Mouse (Mus musculus): Measurements from ENCODE around the gene Plcb4. TPM values are rescaled to one million over a fixed set of nuclear protein-coding genes. Genes with fewer than 3 reads are reported as not detected.

Gene Plcb4
- polyA plus RNA-seq, 1 experiment = 20.3 TPM

DNA sequence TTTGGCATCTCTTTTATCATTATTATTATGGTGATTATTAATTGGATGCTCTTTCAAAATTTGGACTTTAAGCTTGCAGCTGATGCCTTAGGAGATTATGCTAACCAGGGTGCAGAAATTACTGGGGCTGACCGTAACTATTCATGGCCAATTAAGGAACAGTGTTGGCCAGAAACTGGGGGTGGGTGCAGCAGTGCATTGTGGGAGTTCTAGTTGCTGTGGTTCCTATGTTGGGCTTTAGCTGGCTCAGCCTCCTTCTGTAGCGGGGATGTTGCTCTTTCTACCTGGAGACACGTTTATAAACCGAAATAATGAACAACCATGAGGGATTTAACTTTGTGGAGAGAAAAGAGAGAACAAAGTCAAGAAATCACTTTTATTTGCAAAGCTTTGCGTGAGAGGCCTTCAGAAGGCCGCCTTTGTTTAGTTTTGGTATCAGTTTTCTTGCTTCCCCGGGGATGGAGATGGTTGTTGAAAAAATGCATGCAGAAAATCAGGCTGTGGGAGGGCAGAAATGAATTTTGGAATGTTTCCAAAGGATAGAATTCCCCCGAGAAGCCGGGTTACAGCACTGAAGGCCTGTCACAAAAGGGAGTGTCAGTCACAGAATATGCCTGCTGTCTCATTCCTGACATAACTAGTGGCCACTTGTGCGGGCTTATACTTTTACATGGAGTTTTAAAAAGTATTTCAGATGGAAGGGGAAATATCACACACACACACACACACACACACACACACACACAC is 84.3 kb downstream of the Plcb4 start:
- 43% methylated on average over 10 of the region's 10 CpGs for WGBS
- TF ChIP-seq POLR2A (IDR thresholded peaks at IDR 0.05; ENCODE audit: borderline replicate concordance, extremely low read depth, low read depth, low read length) (no peak), CTCF (IDR thresholded peaks at IDR 0.05; ENCODE audit: insufficient read depth, low read length) (no peak)
- DNase-seq = no peak
- H3K4me3 ChIP-seq (replicated peaks; ENCODE audit: extremely low read depth, low read depth, low read length) = no peak overlapping the region
- peaks cover 6% of the 10 kb centered on the region for H3K4me1 ChIP-seq (ENCODE audit: control insufficient read depth, insufficient read depth, low read length)

GRCm38 (mm10) chr2:135744711-135745110 is 85.9 kb downstream of the Plcb4 start:
- WGBS = 53% methylated on average over 8 of the region's 8 CpGs
- peak; percentile 42 for DNase-seq
- Histone ChIP-seq H3K4me1 (ENCODE audit: control insufficient read depth, insufficient read depth, low read length) (peaks cover 6% of the 10 kb centered on the region), H3K4me3 (replicated peaks; ENCODE audit: extremely low read depth, low read depth, low read length) (peak overlapping the region; percentile 47)
- TF ChIP-seq CTCF (IDR thresholded peaks at IDR 0.05; ENCODE audit: insufficient read depth, low read length) = no peak
- no peak for TF ChIP-seq POLR2A (IDR thresholded peaks at IDR 0.05; ENCODE audit: borderline replicate concordance, extremely low read depth, low read depth, low read length)

DNA sequence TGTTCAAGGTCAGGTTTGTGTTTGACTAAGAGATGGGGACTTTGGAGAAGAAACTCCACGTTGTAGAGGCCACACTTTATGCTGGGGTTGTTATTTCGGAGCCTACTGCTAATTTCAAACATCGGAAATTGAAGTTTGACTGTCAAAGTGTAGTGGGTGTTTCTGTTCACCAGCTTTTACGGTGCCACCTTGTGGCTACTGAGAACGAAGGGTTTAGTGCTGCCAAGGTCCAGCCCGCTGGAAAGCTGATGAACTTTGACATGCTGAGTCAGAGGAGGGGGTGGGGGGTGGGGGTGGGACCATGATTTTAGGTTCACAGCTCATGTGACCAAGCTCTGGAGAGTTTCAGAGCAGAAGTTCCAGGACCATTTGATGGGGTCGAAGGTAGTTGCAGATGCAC is 86.3 kb downstream of the Plcb4 start:
- WGBS = 29% methylated on average over 7 of the region's 7 CpGs
- TF ChIP-seq CTCF (IDR thresholded peaks at IDR 0.05; ENCODE audit: insufficient read depth, low read length) (peak; percentile 46), POLR2A (IDR thresholded peaks at IDR 0.05; ENCODE audit: borderline replicate concordance, extremely low read depth, low read depth, low read length) (no peak)
- H3K4me3 ChIP-seq (replicated peaks; ENCODE audit: extremely low read depth, low read depth, low read length) = peak overlapping the region; percentile 47
- DNase-seq = no peak
- H3K4me1 ChIP-seq (ENCODE audit: control insufficient read depth, insufficient read depth, low read length) = peaks cover 6% of the 10 kb centered on the region

DNA sequence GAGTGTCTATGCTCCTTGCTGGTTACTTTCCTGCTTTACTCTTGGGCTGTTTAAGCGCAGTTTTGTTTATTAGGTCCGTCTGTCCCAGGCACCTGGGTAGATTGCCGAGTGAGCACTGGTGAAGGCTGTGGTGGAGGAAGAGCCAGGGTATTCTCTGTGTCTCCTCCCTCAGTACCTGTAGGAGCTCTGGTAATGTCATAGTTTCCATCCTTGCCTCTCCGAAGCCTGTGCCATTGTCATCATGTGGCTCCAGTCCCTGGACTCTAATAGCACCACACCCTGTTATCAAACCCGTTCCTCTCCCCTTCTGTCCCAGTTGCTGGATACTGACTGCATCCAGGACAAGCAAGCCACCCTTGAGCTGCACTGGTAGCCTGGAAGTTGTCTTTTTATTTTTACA is 89.6 kb downstream of the Plcb4 start:
- H3K4me1 ChIP-seq (ENCODE audit: control insufficient read depth, insufficient read depth, low read length) = peaks cover 6% of the 10 kb centered on the region
- peak; percentile 1 for DNase-seq
- no peak overlapping the region for H3K4me3 ChIP-seq (replicated peaks; ENCODE audit: extremely low read depth, low read depth, low read length)
- WGBS = 74% methylated on average over 5 of the region's 5 CpGs
- TF ChIP-seq CTCF (IDR thresholded peaks at IDR 0.05; ENCODE audit: insufficient read depth, low read length) (no peak), POLR2A (IDR thresholded peaks at IDR 0.05; ENCODE audit: borderline replicate concordance, extremely low read depth, low read depth, low read length) (no peak)

GRCm38 (mm10) chr2:135749606-135750005 is 90.8 kb downstream of the Plcb4 start:
- no peak overlapping the region for H3K4me3 ChIP-seq (replicated peaks; ENCODE audit: extremely low read depth, low read depth, low read length)
- TF ChIP-seq CTCF (IDR thresholded peaks at IDR 0.05; ENCODE audit: insufficient read depth, low read length) = no peak
- no peak for TF ChIP-seq POLR2A (IDR thresholded peaks at IDR 0.05; ENCODE audit: borderline replicate concordance, extremely low read depth, low read depth, low read length)
- WGBS = 83% methylated on average over 15 of the region's 15 CpGs
- no peak for DNase-seq
- H3K4me1 ChIP-seq (ENCODE audit: control insufficient read depth, insufficient read depth, low read length) = peaks cover 4% of the 10 kb centered on the region

GRCm38 (mm10) chr2:135750748-135751147 is 91.9 kb downstream of the Plcb4 start:
- DNase-seq = peak; percentile 2
- no peak overlapping the region for H3K4me3 ChIP-seq (replicated peaks; ENCODE audit: extremely low read depth, low read depth, low read length)
- no peaks in the 10 kb centered on the region for H3K4me1 ChIP-seq (ENCODE audit: control insufficient read depth, insufficient read depth, low read length)
- TF ChIP-seq CTCF (IDR thresholded peaks at IDR 0.05; ENCODE audit: insufficient read depth, low read length) (no peak), POLR2A (IDR thresholded peaks at IDR 0.05; ENCODE audit: borderline replicate concordance, extremely low read depth, low read depth, low read length) (no peak)
- 64% methylated on average over 5 of the region's 5 CpGs for WGBS

- Histone ChIP-seq H3K4me1 (ENCODE audit: control insufficient read depth, insufficient read depth, low read length) (no peaks in the 10 kb centered on the region), H3K4me3 (replicated peaks; ENCODE audit: extremely low read depth, low read depth, low read length) (no peak overlapping the region)
- no peak for DNase-seq
- TF ChIP-seq POLR2A (IDR thresholded peaks at IDR 0.05; ENCODE audit: borderline replicate concordance, extremely low read depth, low read depth, low read length) (no peak), CTCF (IDR thresholded peaks at IDR 0.05; ENCODE audit: insufficient read depth, low read length) (no peak)
- WGBS = 70% methylated on average over 5 of the region's 5 CpGs
Observed at GRCm38 (mm10) chr2:135755792-135756191, 97.0 kb downstream of the Plcb4 start.

GRCm38 (mm10) chr2:135757478-135757877 is 98.7 kb downstream of the Plcb4 start:
- WGBS = 97% methylated on average over 3 of the region's 3 CpGs
- no peak for DNase-seq
- Histone ChIP-seq H3K4me3 (replicated peaks; ENCODE audit: extremely low read depth, low read depth, low read length) (no peak overlapping the region), H3K4me1 (ENCODE audit: control insufficient read depth, insufficient read depth, low read length) (no peaks in the 10 kb centered on the region)
- TF ChIP-seq CTCF (IDR thresholded peaks at IDR 0.05; ENCODE audit: insufficient read depth, low read length) = no peak
- no peak for TF ChIP-seq POLR2A (IDR thresholded peaks at IDR 0.05; ENCODE audit: borderline replicate concordance, extremely low read depth, low read depth, low read length)

DNA sequence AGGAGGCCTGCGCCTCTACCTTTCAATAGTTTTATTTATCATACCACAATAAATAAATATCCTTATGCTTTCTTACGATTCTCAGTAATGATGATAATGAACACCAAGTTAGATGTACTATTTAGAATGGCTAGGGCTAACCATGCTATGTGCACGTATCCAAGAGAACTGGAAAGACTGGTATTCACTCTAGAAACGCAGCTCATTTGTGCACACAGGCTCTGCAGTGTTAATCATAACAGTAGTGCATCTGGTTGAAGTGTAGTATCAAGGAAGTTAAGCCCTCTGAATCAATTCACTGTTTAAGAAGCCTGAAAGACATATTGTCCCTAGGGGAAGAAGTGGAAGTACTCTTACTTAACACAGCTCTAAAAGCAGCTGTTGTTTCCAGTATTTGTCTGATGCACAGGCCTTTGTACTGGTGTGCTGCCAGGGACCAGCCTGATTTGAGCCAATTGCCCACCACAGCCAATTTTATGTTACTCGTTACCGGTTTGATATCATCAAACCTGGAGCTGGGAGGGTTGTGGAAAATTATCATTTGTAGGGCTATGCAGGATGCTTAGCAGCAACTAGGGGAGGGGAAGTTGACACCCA is 100.8 kb downstream of the Plcb4 start:
- 61% methylated on average over 6 of the region's 6 CpGs for whole genome bisulfite sequencing
- H3K4me1 ChIP-seq (ENCODE audit: control insufficient read depth, insufficient read depth, low read length) = no peaks in the 10 kb centered on the region
- H3K4me3 ChIP-seq (replicated peaks; ENCODE audit: extremely low read depth, low read depth, low read length) = no peak overlapping the region
- no peak for DNase-seq
- TF ChIP-seq POLR2A (IDR thresholded peaks at IDR 0.05; ENCODE audit: borderline replicate concordance, extremely low read depth, low read depth, low read length) (no peak), CTCF (IDR thresholded peaks at IDR 0.05; ENCODE audit: insufficient read depth, low read length) (no peak)
